Mouse (Mus musculus): ENCODE results near the gene Fam189b.

Gene Fam189b

DNA sequence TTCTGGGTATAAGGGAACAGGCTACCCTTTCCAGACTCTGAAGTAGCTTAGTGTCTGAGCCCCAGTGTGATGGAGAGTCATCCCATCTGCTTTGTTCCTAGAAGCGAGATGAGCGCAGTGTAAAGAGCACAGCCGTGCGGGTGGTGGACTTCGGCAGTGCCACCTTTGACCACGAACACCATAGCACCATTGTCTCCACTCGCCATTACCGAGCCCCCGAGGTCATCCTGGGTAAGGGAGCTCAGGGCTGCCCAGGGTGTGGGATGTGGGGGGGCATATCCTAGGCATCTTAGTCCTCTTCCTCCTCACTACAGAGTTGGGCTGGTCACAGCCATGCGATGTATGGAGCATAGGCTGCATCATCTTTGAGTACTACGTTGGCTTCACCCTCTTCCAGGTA, 8.1 kb upstream of the Fam189b start:
- no peak for DNase-seq

DNA sequence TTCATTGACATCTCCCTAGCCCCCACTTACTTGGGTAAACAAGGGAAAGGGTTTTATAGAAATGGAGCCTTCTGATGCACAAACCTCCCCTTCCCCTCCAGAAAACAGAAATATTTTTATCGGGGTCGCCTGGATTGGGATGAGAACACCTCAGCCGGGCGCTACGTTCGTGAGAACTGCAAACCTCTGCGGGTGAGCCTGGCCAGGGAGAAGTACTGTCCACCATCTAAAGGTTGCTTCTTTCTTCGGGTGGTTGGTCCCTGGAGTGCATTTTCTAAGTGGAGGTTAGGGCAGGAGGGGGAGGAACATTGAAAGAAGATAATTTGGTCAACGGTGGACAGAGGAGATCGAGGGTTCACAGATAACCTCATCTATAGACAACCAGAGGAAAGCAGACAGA, 7.4 kb upstream of the Fam189b start:
- no peak for DNase-seq

DNA sequence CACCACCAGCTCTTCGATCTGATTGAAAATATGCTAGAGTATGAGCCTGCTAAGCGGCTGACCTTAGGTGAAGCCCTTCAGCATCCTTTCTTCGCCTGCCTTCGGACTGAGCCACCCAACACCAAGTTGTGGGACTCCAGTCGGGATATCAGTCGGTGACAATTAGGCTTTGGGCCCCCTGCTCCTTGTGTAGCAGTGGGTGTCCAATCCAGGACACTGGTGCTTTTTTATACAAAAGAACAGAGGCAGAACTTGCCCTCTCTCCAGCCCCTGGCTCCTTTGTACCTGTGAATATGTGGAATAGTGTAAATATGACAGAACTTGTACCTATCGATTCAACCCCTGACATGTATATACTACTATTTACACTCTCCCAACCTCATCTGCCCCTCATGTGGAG, 6.5 kb upstream of the Fam189b start:
- DNase-seq = no peak

DNA sequence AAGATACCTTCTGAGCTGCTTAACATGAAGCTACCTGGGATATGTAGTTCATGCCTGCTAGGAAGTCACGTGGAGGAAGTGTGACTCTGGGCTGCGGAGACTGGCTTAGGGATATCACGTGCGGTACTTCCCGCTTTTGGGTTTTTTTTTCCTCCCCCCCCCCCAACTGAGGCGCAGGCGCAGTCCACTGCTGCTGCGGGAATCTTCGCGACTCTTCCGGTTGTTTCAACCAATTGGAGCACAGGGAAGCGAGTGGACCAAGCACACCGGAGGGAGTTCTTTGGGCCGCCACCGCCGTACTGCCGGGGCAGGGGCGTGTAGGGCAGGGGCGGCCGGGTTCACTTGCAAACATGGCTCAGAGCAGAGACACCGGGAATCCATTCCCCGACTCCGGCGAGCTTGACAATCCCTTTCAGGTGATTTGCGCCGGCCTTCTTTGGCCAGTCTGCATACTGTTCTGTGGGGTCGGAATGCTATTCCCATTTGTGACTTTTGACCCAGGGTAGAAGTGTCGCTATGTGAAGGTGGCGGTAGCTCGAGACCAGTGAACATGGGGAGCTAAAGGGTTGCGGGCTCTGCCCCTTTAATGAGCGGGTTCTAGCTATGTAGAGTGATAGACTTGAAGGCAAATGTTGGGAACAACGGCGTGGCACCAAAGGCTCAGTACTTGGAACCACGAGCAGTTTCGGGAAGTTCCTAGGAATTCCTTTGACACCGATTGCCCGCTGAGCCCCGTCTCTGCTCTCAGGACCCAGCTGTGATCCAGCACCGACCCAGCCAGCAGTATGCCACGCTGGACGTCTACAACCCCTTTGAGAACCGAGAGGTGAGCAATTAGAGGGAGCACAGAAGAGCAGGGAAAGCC, 5.5 kb upstream of the Fam189b start, which contains the start of gene Scamp3:
TSS of gene Scamp3 (plus strand) at position 232 of the 865 bp plus-strand sequence.
- peak; percentile 83 for DNase-seq

DNA sequence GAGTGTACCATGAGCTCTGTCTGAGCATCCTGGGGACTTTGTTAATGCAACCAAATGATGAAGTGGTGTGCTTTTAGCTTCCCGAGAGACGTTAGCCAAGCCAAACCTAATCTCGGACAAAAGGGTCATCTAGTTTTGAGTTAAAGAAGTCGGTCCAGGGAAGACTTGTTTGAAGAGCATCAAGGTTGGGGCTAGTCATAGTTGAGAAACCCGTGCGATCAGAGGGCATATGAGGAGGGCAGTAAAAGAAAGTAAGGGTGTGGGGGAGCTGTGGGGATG, 4.9 kb upstream of the Fam189b start:
- DNase-seq = no peak

DNA sequence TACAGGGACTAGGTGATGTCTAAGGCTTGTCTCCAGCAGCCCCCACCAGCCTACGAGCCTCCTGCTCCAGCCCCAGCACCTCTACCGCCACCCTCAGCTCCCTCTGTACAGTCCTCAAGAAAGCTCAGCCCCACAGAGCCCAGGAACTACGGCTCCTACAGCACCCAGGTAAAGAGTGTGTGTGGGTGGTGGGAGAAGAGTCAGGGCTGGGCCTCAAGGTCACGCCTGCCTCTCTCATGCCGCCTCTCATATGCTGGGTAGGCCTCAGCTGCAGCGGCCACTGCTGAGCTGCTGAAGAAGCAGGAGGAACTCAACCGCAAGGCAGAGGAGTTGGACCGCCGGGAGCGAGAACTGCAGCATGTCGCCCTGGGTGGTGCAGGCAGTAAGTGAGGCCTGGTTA, 3.9 kb upstream of the Fam189b start:
- no peak for DNase-seq

DNA sequence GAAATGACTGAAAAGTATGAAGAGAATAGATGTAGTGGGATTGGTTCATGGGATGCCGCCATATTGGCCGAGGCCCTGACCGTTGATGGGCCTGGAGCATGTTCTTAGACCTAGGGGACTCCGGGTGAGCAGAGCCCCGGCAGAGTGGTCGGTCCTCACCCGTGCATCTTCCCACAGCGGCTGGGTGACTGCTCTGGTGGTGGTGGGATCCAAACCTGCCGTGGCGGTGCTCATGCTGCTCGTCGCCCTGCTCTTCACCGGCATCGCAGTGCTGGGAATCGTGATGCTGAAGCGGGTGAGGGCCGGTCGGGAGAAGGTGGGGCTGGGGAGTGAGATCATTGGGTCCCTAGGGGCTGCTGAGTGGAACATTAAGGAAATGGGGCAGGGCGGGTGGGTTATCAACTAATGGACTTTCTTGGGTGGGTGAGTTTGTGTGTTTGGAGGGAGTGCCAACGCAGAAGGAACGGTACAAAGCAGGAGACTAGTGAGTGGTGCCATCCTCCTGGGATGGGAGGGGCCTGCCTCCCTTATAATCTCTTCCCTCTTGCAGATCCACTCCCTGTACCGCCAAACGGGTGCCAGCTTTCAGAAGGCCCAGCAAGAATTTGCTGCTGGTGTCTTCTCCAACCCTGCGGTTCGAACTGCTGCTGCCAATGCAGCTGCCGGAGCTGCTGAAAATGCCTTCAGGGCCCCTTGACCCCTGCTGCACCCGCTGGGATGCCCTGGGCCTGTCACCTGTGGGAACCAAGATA, 1.0 kb upstream of the Fam189b start:
- no peak for DNase-seq

DNA sequence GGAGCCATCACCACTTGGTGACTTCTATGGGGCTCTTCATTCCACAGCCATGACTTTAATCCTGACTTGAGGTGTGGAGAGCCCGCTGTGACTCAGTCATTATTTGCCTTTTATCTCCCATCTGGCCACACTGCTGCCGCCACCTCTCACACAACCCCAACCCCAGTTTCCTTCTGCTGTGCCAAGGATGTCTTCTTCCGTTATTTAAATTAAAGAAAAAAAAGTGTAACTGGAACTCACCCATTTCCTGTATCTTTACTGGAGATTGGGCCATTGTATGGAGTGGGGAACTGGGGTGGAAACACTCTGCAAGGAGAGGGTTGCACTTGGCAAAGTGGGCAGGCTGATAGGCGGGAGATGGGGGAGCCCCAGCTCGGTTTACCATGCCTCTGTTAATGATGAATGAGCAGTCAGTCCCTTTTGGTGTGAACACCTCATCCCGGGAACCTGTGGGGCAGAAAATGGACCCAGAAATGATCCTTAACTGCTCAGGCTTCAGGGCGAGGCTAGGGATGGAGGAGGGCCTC, 349 bp upstream of the Fam189b start:
- DNase-seq = no peak

DNA sequence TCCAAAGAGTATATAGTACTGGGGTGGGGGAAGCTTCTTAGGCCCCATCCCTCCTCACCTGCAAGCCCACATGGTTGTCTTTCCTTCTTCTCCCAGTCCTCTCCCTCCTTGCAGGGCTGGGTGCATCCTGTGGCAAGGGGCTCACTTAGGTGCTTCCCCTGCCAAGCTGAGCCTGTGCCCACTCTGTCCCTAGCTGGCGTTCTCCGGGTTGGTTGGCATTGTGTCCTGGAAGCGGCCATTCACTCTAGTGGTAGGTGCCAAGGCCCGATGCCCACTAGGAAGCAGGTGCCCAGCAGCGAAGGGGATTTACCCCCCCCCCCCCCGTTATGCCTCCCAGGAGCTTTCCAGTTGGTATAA, 994 bp downstream of the Fam189b start:
- DNase-seq = peak; percentile 31

DNA sequence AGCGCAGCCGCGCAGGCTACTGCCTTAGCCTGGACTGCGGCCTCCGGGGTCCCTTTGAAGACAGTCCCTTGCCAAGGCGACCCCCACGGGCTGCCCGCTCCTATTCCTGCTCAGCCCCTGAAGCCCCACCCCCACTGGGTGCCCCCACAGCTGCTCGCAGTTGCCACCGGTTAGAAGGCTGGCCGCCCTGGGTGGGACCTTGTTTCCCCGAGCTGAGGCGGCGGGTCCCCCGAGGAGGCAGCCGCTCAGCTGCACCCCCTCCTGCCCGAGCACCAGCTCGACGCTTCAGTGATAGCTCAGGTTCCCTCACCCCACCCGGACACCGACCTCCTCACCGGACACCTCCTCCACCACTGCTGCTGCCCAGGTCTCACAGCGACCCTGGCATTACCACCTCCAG, 4.3 kb downstream of the Fam189b start:
- peak; percentile 89 for DNase-seq

DNA sequence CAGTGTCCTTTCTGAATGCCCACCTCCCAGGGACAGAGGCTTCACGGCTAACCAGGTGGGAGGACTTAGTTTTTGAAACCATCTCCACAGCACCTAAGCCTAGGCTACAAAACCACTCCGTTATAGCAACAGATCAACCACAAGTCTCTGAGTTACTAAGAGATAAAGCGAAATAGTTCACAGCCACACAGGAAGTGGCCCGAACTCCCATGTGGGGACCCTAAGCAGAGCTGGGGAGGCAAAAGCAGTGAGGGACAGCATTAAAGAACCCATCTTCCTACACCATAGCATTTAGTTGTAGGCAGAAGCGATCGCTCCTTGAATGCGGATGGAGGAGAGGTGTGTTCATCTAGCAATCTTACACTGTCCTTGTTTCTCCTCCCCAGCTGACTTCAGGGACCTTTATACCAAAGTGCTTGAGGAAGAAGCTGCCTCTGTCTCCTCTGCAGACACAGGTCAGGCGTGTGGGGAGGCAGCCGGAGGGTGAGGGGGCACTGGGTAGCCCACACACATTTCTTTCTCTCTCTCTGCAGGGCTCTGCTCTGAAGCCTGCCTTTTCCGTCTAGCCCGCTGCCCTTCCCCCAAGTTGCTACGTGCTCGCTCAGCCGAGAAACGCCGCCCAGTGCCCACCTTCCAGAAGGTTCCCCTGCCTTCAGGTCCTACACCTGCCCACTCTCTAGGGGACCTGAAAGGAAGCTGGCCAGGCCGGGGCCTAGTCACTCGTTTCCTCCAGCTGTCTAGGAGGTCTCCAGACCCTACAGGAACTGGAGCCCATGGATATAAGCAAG, 4.9 kb downstream of the Fam189b start:
- peak; percentile 76 for DNase-seq

DNA sequence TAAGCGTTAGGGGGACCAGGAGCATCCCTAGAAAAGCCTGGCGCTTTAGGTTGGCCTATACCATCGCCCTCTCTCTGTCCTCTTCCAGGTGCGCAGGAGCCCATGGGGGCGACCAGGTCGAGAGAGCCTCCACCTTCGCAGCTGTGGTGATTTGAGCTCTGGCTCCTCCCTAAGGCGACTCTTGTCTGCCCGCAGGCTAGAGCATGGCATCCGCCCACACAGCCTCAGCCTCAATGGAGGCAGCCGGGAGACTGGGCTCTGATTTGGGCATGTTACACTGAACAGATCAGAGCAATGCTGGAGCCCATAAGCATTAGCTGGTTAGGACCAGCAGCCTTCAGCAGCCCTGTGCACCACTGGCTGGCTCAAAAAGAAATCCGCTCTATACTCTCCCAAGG, 5.5 kb downstream of the Fam189b start:
- DNase-seq = peak; percentile 75

DNA sequence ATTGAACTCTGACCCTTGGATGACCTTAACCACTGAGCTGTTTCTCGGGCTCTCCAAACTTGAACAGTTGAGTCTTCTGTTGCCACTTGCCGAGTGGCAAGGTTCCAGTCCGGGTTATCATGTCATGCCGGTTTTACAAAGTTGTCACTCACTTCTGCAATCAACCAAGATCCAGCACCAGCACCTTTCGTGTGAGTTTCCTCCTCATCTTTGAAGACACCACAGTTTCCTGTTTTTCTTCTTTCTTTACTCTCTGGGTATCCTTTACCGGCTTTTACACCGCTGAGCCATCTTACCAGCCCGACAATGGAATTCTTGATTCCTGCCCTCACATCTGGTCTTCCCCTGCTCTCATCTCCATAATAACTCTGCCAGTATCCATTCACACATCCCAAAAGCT, 7.5 kb downstream of the Fam189b start:
- peak; percentile 62 for DNase-seq

DNA sequence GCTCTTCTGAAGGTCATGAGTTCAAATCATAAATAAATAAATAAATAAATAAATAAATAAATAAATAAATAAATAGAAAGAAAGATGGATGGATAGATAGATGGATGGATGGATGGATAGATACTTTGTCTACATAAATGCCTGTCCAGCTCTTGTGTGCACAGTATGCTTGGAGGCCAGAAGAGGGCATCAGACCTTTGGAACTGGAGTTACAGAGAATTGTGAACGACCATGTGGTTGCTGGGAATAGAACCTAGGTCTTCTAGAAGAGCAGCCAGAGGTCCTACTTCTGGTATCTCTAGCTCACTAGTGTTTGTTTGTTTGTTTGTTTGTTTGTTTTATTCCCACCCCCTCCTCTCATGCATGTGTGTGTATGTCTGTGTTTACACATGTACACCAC, 10.4 kb downstream of the Fam189b start:
- no peak for DNase-seq

DNA sequence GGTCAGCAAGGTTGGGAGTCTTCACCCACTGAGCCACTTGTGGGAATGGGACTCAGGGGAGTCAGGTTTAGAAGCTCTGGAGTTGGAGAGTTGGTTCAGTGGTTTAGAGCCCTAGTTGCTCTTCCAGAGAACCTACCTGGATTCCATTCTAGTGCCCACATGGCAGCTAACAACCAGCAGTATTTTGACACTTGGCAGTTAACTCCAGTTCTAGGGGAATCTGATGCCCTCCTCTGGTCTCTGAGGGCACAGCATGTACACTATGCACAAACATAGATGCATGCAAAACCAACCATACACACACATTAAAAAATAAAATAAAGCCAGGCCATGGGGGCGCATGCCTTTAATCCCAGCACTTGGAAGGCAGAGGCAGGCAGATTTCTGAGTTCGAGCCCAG, 10.9 kb downstream of the Fam189b start:
- DNase-seq = peak; percentile 78

DNA sequence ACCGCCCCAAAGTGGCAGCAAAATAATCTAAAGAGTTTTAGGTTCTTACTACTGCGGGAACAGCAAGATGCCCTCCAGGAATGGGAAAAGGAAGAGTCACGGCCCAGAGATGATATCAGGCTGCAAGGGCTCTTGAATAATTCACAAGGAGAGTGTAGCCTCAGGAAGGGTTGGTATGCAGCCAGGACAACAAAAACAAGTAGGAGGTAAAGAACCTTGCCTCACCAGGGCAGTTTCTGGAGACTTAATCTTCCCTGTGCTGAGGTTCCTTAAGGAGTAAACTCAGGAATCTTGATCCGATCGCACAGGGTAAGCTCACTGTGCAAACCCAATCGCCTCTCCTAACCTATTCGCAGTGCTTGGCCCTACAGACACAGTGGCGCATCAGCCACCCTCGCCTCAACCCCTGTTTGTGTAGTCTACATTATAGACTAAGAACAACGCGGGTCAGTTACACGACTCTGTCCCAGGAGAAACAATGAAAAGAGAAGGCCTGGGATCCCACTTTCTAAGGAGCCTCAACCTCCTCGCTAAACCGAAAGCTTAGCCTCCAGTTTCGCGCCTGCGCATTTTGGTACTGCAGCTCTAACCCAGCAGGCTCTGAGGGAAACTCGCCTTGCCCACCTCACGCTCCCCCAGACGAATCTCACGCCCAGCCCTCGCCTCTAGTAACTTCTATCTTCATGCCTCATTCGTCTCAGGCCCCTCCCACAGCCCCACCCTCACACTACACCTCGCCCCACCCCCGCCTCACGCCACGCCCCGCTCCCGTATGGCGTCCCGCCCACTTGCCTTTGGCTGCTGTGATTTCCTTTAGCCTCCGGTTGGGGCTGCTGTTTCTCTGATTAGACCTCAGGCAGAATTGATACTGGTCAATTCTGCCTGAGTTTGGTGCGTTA, 13.3 kb downstream of the Fam189b start:
- peak; percentile 94 for DNase-seq

DNA sequence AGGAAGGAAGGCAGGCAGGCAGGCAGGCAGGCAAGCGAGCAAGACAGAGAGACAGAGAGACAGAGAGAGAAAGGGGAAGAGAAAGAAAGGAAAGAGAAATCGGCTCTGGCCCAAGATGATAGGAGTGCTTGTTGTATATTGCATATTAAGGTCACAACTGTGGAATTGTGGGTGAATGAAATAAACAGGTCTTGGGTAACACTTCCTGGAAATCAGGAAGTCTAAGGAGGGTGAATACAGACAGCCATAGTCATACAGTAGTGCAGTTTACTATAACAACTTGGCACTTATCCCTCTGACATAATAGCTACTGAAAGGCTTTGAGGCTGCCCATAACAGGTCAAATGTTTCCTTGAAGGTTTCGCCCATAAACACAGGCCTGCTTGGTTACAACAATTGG, 16.9 kb downstream of the Fam189b start:
- no peak for DNase-seq

DNA sequence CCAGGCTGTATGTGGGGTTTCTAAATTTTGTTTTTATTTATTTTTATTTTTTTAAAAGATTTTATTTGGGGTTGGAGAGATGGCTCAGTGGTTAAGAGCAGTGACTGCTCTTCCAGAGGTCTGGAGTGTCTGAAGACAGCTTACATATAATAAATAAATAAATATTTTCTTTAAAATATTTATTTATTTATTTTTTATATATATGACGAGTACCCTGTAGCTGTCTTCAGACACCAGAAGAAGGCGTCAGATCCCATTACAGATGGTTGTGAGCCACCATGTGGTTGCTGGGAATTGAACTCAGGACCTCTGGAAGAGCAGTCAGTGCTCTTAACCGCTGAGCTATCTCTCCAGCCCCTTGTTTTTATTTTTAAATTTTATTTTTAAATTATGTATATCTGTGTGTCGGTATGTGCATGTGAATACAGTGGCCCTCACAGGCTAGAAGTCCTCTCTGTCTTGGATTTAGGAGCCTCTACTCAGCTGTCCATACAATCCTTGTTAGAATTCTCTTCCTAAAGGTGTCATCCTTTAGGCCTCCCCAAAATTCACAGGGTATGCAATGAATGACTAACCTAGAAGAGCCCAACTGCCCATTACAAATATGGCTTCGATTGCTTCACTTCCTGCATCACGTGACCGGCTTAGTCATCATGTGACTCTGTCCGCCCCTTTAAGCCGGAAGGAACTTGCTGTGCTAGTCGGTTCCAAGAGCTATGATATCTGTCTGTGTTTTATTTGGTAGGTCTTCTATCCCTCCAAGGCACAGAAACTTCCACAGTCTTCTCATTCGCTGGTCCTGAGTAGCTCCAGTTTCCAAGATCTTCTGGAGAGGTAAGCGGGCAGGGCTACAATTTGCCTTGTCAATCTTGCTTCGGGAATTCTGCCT, 19.6 kb downstream of the Fam189b start, which contains the start of gene Gba:
TSS of gene Gba (plus strand) at position 676 of the 889 bp plus-strand sequence.
- DNase-seq = peak; percentile 88

DNA sequence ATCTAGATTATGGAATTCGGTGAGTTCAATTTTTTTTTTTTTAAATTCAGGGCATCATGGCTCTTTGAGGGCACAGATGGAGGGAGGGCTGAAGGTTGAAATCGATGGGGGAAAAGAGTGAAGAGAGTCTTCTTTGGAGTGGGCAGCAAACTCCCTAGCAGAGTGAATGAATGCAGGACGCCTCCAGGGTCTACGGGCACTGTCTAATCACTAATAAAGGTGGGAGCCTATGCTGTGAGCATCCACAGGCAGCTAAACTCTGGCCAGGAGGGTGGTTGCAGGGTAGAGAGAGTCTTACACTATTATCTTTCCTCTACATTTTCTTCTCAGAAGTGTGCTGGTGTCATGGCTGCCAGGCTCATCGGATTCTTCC, 20.2 kb downstream of the Fam189b start:
- no peak for DNase-seq

DNA sequence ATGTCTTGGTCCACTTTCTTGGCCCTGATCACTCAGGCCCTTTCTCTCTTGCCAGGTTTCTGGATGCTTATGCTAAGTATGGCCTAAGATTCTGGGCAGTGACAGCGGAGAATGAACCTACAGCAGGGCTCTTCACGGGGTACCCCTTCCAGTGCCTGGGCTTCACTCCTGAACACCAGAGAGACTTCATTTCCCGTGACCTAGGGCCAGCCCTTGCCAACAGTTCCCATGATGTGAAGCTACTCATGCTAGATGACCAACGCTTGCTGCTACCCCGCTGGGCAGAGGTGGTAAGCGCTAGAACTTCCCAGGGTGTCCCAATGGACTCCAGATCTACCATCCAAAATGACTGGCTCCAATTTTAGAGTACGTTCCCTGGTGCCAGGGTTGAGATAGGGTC, 23.1 kb downstream of the Fam189b start:
- DNase-seq = no peak

DNA sequence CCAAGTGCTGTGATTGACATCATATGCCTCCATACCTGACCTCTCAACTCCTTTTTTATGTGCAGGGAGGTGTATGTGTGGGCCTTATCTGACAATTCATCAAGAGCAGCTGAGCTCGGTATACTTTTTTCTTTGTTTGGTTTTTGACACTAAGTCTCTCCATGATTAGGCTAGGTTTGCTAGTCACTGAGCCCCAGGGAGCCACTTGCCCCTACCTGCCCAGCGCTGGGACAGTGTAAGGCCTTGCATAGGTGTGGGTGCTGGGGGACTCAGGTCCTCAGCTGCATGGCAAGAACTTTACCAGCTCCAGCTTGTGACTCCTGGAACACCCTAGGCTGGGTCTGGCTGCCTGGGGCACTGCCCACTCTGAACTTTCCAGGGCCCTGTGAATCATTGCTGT, 23.8 kb downstream of the Fam189b start:
- no peak for DNase-seq

Data from thymus, postnatal 14 days (tissue).